Mouse (Mus musculus) liver, postnatal 0 days (tissue): ENCODE measurements around the gene Tgfbr1.

Experiments
- CTCF ChIP-seq: sonication (generic); IDR thresholded peaks from 2 replicates; pipeline ENCODE4 v1.5.1; 2016; ENCODE audit warnings: antibody characterized with exemption, low read depth
- EP300 ChIP-seq: IDR thresholded peaks from 2 replicates; pipeline ENCODE4 v1.6.1; 2016; ENCODE audit warnings: antibody characterized with exemption, low read depth, mild to moderate bottlenecking

DNA sequence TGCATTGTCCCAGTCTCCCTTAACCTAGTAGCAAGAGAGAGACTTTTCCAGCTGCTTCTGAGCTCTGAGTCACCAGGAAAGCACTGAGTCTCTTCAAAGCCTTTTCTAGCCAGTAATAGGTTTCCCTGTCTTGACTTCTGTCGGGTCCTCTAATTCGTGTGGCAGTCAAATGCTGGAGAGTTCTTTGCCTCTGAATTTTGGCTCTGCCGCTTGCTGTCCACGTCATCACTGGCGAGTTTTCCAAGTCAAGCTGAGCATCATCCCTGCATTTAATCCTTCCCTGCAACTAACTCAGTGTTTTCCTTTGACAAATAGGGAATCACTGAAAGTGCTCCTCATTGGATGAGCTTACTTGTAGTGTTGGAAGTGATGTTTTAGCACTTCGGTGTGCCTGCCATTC is 36.6 kb upstream of the Tgfbr1 start:
- TF ChIP-seq CTCF: no peak
- no peak for TF ChIP-seq EP300
